Mouse (Mus musculus) T-cell, adult 2 months (primary cell): ENCODE measurements at regions not wholly inside any gene's neighbourhood (a gene's known extent, or its start where the extent isn't known, plus 50 kb on each side); places are given as distances from the start of the nearest gene placed in this dataset.

Source experiments
- DNase-seq: peaks from one replicate; pipeline ENCODE4 v3.0.0; 2022; ENCODE audit warnings: low spot score

DNA sequence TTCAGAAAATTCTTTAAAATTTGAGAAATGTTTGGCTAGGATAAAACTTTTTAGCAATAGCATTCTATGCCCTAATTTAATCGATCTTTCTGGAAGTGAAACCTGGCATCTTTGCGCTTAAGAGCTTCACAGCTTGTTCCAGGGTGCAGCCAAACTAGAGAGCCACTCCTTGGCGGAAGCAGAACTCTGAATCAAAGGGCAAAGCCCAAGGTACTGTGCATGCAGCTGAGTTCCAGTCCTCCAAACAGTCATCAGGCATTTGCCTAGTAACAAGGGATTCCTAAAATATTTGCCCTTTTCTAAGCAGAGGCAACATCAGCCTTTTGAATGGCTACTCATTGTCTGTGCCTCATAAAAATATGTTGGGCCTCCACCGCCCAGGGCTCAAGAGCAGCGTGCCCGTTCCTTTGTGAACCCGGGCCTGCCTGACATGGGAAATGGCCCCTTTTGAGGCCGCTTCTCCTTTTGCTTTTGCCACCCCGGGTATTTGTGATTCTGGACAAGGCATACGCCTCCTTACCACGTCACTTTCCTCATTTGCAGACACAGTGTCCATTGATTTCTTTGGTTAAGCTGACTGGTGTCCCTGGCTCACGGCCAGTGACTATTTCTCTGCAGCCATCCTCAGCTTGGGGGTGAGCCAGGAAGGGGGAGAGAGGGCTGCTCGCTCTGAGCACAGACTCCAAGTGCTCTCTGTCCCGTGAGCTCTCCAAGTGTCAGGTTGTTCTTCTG, 402.2 kb upstream of the Smim15 start:
- no peak for DNase-seq

DNA sequence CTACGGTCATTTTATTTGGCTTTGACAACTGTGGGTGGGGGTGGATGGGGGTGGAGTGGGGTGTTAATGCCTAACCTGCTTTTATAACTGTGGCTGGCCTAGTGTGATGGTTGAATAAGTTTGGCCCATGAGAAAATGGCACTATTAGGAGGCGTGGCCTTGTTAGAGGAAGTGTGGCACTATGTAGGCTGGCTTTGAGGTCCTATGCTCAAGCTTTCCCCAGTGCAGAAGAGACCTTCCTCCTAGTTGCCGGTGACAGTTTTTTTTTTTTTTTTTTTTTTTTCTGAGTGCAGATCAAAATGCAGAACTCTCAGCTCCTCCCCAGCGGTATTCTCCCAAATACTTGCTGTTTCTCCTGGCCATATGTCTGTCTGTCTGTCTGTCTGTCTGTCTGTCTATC, 404.6 kb upstream of the Smim15 start:
- no peak for DNase-seq

DNA sequence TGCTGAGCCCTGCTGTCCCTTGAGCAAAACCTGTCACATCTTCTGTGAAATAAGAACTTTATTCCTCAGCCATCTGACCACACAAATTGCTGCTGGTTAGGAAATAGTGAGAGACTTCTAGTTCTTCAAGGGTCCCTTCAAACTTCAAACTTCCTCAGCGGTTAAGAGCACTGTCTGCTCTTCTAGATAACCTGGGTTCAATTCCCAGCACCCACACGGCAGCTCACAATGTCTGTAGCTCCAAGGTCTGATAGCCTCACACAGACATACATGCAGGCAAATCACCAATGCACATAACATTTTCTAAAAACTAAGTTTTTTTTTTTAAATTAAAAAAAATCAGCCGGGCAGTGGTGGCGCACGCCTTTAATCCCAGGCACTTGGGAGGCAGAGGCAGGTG, 407.0 kb upstream of the Smim15 start:
- DNase-seq, result no peak

DNA sequence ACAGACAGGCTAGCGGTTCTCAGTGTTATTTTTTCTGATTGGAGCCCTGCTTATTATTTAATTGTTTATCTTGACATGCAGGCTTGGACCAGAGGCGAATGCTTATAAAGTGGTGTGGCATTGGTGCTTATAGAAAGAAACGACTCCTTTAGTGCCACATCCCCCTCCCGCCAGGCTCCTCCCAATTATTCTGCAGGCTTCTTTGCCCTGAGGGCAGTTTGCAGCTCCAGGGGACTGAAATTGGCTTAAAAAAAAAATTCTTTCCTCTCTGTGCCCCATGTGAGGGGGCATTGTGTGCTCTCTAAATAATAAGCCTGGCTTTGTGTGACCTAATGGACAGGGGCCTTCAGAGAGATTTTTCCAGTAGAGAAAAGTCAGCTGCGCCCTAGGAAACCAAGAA, 409.1 kb upstream of the Smim15 start:
- no peak for DNase-seq

DNA sequence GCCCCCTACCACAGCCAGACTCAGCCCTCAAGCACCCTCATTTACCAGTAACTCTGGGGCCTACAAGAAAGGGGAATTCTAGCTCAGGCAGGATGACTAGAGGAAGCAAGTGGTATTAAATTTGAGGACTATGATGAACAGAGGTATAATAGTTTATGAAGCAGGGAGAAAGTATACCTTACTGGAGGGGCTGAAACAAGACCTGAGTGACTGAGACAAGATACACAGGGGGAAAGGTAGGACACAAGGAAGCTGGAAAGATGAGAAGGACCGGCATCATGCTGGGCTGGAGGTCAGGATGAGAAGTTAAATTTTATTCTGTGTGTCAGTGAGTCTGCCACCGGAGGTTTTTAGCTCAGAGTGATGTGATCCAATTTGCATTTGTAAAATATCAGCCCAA, 417.2 kb upstream of the Smim15 start:
- DNase-seq, result no peak

DNA sequence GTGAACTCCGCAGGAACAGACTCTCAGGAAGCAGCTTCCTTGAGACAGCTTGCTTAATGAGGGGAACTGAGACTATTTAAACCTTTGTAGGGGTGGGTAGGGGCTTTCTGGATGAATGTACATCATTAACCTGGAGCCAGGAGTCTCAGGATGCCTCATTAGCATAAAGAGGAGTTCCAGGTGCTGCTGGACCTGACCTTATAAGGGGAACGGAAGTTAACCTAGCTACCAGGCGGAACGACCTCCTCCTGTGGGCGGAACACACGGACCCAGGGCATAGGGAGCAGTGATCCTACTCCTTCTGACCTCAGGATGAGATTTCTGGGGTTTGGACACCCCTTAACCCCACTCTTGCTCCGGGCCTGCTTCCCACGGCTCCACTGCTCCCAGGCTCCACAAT, 417.6 kb upstream of the Smim15 start:
- DNase-seq, result no peak

DNA sequence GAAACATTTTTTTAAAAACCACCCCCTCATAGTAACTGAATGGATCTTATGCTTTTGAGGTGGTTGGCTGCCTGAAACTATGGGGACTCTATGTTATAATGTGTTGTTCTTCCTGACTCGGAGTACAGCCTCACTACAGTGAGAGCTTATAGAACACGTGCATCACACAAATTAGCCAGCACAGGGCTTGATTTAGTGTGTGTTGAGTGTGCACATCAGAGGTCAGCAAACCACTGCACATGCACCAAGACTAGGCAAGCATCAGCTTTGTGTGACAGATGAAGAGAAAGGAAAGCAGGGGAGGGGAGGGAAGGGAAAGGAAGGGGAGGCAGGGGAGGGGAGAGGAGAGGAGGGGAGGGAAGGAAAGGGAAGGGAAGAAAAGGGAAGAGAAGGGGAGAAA, 422.9 kb upstream of the Smim15 start:
- DNase-seq, result no peak

DNA sequence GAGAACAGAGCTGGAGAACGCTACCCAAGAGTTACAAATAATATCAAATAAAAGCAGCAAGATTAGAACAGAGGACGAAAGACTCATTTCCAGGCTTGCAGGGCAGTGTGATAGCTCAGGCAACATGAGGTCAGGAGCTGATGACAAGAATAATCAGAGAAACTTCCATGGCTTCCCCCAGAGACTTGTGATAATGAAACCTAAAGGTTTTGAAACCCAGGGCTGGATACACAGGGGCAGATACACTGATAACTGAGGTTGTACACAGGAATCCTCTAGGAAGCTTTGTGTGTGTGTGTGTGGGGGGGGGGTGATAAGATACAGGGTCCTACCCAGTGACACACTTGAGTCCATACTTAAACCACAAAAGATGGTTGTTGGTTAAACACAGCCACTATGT, 423.4 kb upstream of the Smim15 start:
- DNase-seq, result no peak

DNA sequence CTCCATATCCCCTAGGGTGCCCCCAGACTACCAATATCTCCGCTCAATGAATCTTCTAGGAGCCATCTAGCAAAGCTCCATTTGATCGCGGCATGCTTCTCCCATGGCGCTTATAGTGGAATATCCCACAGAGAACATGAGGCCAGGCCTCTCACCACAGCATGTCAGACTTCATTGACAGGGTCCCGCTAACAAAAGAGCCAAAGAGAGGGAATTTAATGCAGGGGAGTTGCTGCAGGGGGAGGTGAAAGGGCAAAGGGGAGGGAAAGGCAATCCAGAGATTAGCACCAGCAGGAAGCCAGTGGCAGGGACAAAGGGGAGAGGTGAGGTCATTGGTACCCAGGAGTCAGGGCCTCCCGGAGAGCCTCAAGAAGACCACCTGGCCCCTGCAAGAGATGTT, 424.0 kb upstream of the Smim15 start:
- DNase-seq, result no peak

DNA sequence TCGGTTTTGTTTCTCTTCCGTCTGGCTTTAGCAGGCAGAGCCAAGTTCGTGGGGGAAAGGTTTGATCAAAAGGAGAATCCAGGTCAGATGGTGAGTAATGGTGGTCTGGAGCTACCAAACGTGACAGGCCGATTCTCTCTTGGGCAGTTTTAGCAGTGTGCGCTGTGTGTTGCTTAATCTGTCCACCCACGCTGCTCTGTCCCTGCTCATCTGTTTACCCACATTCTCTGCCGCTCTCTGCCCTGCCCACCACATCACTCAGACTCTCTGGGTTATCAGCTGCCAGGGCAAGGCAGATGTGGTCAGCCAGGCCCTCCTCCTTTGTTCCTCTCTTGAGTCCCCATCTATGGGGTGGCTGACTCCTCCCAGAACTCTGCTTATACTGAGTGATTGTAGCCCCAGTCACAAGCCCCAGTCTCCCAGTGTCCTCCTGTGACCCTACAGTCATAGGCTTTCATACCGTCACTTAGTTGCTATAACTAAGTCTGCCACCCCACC, 424.8 kb upstream of the Smim15 start:
- DNase-seq, result no peak

DNA sequence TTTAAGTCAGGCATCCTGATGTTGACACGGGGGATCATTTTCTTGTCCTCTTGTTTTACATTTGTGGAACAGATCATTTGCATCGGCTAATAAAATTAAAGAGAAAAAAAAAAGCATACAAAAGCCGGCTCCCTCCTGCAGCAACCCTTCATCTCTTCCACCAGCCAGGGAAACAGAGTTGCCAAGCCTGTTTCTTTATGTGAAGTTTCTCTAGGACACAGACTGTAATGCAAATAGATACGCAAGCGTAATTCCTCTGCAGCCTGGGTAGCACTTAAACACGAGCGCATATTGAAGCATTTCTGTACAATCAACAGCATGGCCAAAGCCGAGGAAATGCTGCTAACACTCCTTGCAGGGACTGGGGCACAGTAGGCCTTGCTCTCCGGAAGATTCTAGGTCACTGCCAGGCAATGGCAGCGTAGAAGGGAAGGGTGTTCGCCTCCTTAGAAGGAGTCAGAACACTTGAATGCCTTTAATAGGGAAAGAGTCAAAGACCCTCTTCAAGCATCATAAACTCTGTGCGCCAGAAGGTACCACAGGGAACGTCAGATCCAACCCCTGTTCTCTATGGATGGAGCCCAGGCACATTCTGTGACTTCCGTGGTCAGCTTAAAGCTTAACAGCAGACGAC, 425.3 kb upstream of the Smim15 start:
- DNase-seq, result no peak

DNA sequence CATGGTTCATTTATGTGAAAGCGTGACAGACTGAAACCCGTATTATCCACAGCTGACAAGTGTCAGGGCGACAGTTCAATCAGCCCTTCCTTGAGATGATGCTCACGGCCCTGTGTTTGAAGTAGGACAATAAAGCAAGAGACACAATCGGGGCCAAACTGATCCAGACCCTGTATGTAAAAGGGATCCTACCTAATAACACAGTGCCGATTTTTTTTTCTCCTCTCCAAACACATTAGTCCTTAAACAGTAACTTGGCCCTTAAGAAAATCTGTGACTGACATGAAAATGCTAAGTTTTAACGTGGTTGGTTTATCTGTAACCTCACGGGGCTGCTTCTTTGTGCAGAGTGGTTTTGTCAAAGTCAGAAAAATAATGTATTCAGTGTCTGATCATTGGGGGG, 425.9 kb upstream of the Smim15 start:
- DNase-seq, result no peak

DNA sequence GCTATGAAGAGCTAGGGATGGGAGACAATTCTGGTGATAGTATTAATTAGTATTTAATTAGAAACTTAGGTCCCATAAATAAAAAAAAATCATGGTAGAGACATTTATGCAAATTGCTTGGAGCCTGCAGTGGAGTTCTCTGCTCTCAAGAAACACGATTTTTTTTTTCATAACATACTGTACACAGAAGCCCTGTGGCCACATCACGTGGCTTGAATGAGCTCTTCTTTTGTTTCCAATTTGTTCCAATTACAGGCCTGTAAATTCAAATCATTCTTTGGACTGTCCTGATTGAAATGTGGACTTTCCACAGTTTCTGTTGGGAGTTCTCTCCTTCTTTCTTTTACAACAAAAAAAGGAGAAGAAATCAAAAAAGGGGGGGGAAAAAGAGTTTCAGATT, 426.7 kb upstream of the Smim15 start:
- DNase-seq, result no peak

DNA sequence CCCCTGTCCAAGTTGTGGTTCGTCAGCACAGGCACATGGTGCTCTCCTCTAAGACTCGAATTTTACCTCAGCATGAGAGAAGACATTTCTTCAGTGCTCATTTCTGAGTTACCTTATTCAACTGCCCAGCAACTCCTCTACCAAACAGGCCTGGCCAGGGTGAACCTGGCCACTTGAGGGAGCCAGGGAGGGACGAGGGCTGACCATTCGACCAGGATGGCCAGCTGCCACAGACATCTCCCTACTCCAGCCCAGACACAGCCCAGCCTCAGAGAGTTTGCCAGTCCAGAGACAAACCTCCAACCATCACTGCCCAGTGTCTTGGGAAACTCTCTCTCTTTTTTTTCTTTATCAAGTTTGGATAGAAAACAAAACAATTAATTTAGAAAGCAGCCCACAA, 427.5 kb upstream of the Smim15 start:
- no peak for DNase-seq

DNA sequence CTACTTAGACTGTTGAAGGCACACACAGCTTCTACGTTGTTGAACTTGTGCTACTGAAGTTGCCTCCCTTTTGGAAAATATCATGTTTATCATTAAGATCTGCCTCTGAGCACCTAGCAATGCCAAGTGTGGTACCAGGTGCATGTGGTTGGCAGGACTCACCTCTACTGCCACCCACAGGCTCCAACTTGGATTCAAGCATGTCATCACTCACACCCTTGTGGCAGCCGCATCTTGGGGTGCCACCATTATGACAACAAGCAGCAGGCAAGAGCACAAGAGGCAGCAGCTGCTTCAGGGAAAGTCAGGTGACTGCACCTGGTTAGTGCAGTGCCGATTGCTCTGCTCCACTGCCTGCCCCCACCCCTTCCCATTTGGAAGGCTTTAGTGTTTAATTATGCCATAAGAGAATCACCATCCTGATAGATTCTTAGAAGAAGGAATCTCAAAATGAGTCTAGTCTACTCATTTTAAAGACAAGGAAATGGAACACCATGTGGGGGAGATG, 435.2 kb upstream of the Smim15 start:
- DNase-seq, result no peak

DNA sequence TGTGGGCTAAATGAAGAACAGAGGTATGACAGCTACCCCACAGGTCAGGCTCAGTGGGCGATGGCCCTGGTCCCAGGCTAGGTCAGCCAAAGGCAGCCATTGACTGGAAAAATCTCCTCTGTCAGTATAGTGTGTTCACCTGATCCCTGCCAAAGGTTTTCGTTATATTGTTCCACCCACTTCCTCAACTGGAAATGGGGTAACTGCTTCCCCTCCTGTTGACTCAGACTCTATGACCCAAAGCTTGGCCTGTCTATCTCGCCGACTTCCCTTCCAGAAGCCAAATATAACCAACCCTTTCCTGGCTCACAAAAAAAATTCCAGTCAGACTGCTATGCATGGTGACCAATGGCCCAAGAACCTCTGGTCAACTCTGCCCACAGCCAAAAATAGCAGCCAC, 437.0 kb upstream of the Smim15 start:
- DNase-seq, result no peak

DNA sequence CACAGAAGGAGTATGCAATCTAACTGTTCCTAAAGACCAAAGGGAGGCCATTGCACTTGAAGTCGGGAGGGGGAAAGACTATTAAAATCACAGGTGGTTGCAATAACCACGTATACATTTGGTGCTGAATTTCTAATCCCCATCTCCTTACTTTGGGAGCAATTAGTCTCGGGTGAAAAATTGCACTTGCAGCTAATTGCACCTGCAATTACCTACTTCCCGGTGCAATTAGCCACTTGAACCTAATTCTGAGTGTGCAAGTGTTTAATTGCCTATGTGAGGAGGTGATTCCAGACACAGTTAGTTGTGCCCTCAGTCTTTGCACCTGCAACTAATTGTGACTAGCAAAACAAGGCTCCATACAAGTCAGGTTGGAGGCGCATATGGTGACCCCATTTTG, 442.1 kb upstream of the Smim15 start:
- no peak for DNase-seq

DNA sequence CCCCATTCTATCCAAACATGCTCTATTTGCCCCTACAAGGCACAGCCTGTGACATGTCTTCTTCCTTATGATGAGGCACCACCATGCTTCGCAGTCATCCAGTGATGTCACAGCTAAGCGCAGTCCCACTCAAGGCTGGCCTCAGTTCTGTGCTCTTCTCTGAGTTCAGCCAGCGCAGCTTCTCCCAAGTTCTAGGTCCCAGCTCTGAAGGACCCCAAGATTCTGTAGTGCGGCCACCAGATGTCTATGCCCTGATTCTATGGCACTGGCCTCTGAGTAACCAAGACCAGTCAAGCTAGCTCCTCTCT, 443.2 kb upstream of the Smim15 start:
- no peak for DNase-seq

DNA sequence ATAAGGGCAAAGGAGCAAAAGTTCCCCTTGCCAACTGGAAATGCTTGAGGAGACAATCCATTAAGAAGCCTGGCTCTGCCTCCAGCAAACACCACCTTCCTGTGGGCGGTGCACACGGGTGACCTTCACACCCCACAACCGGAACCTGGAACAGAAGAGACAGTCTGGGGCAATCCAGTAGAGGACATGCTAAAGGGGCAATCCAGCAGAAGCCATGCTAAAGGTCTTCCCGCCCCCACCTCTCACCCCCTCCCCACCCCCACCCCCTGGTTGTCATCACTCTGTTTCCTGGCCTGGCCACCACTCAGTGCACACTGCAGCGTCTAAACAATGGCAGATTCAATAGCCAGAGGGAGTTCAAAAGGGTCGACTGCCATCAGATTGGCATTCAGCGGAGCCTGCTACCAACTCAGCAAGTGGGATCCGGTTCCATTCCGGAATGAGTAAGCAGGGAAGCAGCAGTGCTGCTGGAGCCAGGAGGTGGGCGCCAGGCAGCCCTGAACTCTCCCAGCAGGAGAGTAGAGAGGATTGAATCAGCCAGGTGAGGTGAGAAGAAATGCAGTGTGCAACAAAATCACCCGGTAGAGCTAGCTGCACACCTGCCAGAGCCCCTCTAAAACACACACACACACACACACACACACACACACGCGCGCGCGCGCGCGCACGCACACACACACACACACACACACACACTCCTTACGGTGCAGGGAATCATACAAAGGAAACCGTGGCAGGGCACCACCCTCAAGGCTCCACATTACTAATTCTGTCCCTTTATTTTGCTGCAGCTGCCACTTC, 443.7 kb upstream of the Smim15 start:
- DNase-seq, result no peak

DNA sequence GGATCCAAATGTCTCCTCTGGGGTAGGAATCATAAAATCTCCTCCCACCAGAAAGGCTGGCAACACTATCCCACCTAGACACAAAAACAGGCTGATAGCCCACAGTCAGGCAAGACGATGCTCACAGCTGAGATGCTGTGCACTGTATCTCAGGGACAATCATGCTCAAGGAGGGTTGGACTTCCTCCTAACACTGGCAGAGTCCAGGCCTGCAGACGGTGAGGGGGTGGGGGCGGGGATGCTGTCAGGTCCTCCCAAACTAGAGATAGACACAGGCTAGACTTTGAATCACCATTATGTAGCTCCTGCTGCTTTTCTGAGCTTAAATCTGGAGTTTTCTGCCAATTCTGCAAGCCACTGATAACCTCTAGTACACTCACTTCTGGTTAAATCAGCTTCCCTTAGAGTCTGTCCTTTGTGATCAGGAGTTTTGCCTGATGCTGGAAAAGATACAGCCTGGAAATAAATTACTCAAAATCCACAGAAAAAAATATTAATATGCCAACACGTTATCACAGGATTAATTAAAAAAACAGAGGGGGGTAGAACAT, 445.1 kb upstream of the Smim15 start:
- DNase-seq, result no peak

DNA sequence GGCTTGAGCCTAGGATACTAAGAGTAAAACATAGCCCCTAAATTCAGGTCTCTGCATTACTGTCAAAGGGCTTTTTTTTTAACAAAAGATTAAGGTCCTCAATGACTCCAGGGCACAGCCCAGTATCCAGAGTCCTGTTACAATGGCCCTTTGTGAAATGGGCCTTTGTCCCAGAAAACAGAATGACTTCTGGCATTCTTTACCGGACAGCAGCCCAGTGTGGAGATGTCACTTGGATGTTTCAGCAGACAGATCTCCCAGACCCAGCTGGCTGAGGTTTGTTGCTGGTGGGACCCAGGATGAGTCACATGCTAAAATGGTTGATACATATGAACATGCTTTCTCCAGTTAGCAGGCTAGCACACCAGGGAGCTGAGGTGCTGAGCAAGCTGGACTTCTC, 445.9 kb upstream of the Smim15 start:
- no peak for DNase-seq

DNA sequence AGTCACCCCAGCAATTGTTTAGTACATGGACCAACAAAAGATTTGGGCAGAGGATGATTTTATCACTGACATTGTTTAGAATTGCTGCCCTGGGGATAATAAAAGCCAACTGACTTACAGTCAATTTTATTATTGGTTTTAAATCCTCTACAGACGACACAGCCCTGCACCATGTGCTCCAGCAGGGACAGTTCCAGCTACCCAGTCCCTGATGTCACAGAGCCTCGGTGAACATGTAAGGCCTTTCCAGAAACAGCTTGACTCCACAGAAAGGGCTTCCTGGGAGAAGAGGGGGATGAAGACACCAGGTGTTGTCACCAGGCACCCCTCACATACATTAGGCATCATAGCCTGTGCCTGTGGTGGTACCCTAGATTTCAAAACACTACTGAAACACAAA, 447.0 kb upstream of the Smim15 start:
- DNase-seq, result no peak

DNA sequence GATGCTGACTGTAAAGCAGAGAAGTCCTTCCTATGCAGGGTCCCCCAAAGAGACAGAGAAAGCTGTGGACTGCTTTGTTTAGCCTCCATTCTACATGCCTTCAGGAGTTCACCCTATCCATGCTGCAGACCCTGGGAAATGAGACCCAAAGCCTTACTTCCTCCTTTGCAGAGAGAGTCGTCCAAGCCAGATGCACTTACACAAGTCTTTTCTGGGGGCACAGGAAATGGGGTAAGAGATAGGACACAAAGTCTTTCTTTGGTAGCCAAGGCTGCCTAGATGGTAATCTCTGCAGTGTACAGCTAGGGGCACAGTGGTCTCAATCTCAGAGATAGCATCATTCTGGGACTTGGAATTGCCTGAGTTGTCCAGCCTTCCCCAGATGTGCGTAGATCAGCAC, 448.1 kb upstream of the Smim15 start:
- no peak for DNase-seq
